Mouse (Mus musculus) ovary, adult 2 months (tissue): ENCODE measurements around the gene Ormdl2. TPM values are rescaled to one million over a fixed set of nuclear protein-coding genes. Genes with fewer than 3 reads are reported as not detected.

Experiments
- polyA plus RNA-seq: library from polyadenylated mRNA; depleted of rRNA; stranded (reverse); fragments of >200 nt; gene quantifications from 2 replicates; pipeline ENCODE4 v1.2.3, GENCODE M21; 2012; rRNA removed

The Ormdl2 gene
- polyA plus RNA-seq = 30.3 and 44.4 TPM in 2 replicates

GRCm38 (mm10) chr10:128821358-128822056, at the start of gene Ormdl2:
TSS of gene Ormdl2 (minus strand) at chr10:128821645.

GRCm38 (mm10) chr10:128817033-128817432, 4.4 kb downstream of the Ormdl2 start, which contains the start of gene Sarnp:
TSS of gene Sarnp (plus strand) at chr10:128817333.

GRCm38 (mm10) chr10:128804271-128805091, 17.0 kb downstream of the Ormdl2 start, which contains the start of gene Tmem198b:
TSS of gene Tmem198b (minus strand) at chr10:128804370.

GRCm38 (mm10) chr10:128803771-128804270, 17.6 kb downstream of the Ormdl2 start, which contains the start of gene Dnajc14:
TSS of gene Dnajc14 (plus strand) at chr10:128804062.

GRCm38 (mm10) chr10:128790398-128791124, 30.9 kb downstream of the Ormdl2 start, which contains the start of gene Mmp19:
TSS of gene Mmp19 (plus strand) at chr10:128790910.

Other genes starting within 250 kb of the Ormdl2 start
- gene Erbb3, start 232.0 kb downstream of the Ormdl2 start, polyA plus RNA-seq = 6.8 and 6.9 TPM in 2 replicates
- 1,277 and 1,434 TPM in 2 replicates for gene Rps26, start 194.9 kb downstream of the Ormdl2 start, polyA plus RNA-seq
- 2.2 and 3.8 TPM in 2 replicates for gene Ikzf4, start 175.7 kb downstream of the Ormdl2 start, polyA plus RNA-seq
- 6.7 and 11.9 TPM in 2 replicates for gene Suox, start 147.6 kb downstream of the Ormdl2 start, polyA plus RNA-seq
- gene Rab5b, start 125.4 kb downstream of the Ormdl2 start, polyA plus RNA-seq = 68.7 and 73.1 TPM in 2 replicates
- gene Pmel, start 117.5 kb downstream of the Ormdl2 start, polyA plus RNA-seq = 1.5 and 1.9 TPM in 2 replicates
- gene Cdk2, start 116.6 kb downstream of the Ormdl2 start, polyA plus RNA-seq = 17.5 and 21.4 TPM in 2 replicates
- gene Dgka, start 76.8 kb downstream of the Ormdl2 start, polyA plus RNA-seq = 14.3 and 18.2 TPM in 2 replicates
- gene Pym1, start 73.8 kb downstream of the Ormdl2 start, polyA plus RNA-seq = 20.8 and 23.0 TPM in 2 replicates
- 10.0 and 11.3 TPM in 2 replicates for gene Mmp19, start 30.7 kb downstream of the Ormdl2 start, polyA plus RNA-seq
- 10.4 and 10.8 TPM in 2 replicates for gene Dnajc14, start 17.6 kb downstream of the Ormdl2 start, polyA plus RNA-seq
- 34.2 and 35.6 TPM in 2 replicates for gene Tmem198b, start 17.3 kb downstream of the Ormdl2 start, polyA plus RNA-seq
- 1.6 and 4.1 TPM in 2 replicates for gene Sarnp, start 4.3 kb downstream of the Ormdl2 start, polyA plus RNA-seq
- 4.8 and 5.4 TPM in 2 replicates for gene Gdf11, start 70.1 kb upstream of the Ormdl2 start, polyA plus RNA-seq
- gene Cd63, start 79.3 kb upstream of the Ormdl2 start, polyA plus RNA-seq = 152 and 168 TPM in 2 replicates
- 34.5 and 43.3 TPM in 2 replicates for gene Rdh5, start 101.2 kb upstream of the Ormdl2 start, polyA plus RNA-seq
- gene Bloc1s1, start 102.4 kb upstream of the Ormdl2 start, polyA plus RNA-seq = 242 and 261 TPM in 2 replicates
- 36.2 and 36.9 TPM in 2 replicates for gene Itga7, start 112.2 kb upstream of the Ormdl2 start, polyA plus RNA-seq
- gene Mettl7b, start 139.3 kb upstream of the Ormdl2 start, polyA plus RNA-seq = 0.59 and 1.1 TPM in 2 replicates
- gene Olfr9, start 167.8 kb upstream of the Ormdl2 start, polyA plus RNA-seq = not detected in 2 replicates
- gene Olfr763, start 189.1 kb upstream of the Ormdl2 start, polyA plus RNA-seq = not detected in 2 replicates
- not detected in 2 replicates for gene Olfr764-ps1, start 218.3 kb upstream of the Ormdl2 start, polyA plus RNA-seq
- not detected in 2 replicates for gene Olfr765, start 228.4 kb upstream of the Ormdl2 start, polyA plus RNA-seq
- gene Olfr766-ps1, start 247.3 kb upstream of the Ormdl2 start, polyA plus RNA-seq = not detected in 2 replicates